16 mouse cellular contexts compared by ENCODE assay signal in the genomic region with DNA sequence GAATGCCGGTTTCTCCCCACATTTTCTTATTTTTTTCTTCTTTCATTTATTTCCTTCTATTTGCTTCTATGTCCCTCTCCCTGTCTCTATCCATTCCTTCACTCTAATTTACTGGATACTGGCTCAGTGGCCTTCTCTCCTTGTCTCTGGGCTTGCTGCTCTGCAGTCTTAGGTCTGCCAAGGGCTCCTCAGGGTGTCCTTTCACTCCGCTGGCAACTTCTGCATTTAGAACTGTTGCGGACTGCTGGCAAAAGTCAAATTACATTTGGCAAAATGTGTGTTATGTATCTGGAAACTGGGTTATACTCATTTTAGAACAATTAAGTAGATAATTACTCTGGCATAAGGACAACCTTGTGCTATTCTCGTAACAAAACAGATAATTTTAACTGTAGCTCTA.
DNase-seq lines count a peak whose midpoint lies in the region; ATAC-seq and TF ChIP-seq lines count a peak whose summit lies in the region.
"Had no signal": no experiment of that assay in that cellular context is flagged by ENCODE, and none has a peak within 500 bp of the region (broad histone marks: within the 10 kb centered on the region; RNA-seq: fewer than 3 reads in every experiment).

No protein-coding gene starts in this region.

- no peaks in the 10 kb centered on the region for H3K36me3 ChIP-seq in lung, postnatal 0 days (ENCODE audit: insufficient read depth, low read length)
- H3K36me3 ChIP-seq: embryonic facial prominence, embryonic 12.5 days; liver, embryonic 13.5 days; neural tube, embryonic 12.5 days had no signal

- no peak overlapping the region for H3K4me2 ChIP-seq in lung, postnatal 0 days (replicated peaks; ENCODE audit: low read depth, low read length)
- H3K4me2 ChIP-seq: embryonic facial prominence, embryonic 12.5 days; liver, embryonic 13.5 days; neural tube, embryonic 12.5 days had no signal

- no peaks in the 10 kb centered on the region for H3K4me1 ChIP-seq in lung, postnatal 0 days (ENCODE audit: insufficient read depth, low read depth, low read length)
- H3K4me1 ChIP-seq: embryonic facial prominence, embryonic 12.5 days; liver, embryonic 13.5 days; neural tube, embryonic 12.5 days had no signal

- no peaks in the 10 kb centered on the region for H3K27me3 ChIP-seq in lung, postnatal 0 days (replicated peaks; ENCODE audit: insufficient read depth, low read length)
- H3K27me3 ChIP-seq: embryonic facial prominence, embryonic 12.5 days; liver, embryonic 13.5 days; neural tube, embryonic 12.5 days had no signal

- no peak for TF ChIP-seq EP300 in lung, postnatal 0 days (IDR thresholded peaks at IDR 0.05)

- no peak overlapping the region for H3K27ac ChIP-seq in lung, postnatal 0 days (ENCODE audit: low read length)
- H3K27ac ChIP-seq: embryonic facial prominence, embryonic 12.5 days; heart, adult 2 months; liver, embryonic 13.5 days; neural tube, embryonic 12.5 days had no signal

- WGBS in lung, postnatal 0 days = 85% methylated on average over 4 of the region's 4 CpGs

- H3K9me3 ChIP-seq in lung, postnatal 0 days (ENCODE audit: low read length) = no peaks in the 10 kb centered on the region
- H3K9me3 ChIP-seq: embryonic facial prominence, embryonic 12.5 days; liver, embryonic 13.5 days; neural tube, embryonic 12.5 days had no signal

- no peak for ATAC-seq in lung, postnatal 0 days
- ATAC-seq: midbrain, embryonic 16.5 days had no signal

- H3K4me3 ChIP-seq in lung, postnatal 0 days (ENCODE audit: low read depth, low read length) = no peak overlapping the region
- H3K4me3 ChIP-seq: embryonic facial prominence, embryonic 12.5 days; heart, adult 2 months; liver, embryonic 13.5 days; neural tube, embryonic 12.5 days had no signal

- intact Hi-C loops in heart, postnatal 10 days (cut with DNase I) = no loop called here
- intact Hi-C loops in heart, postnatal 36 days (cut with DNase I) = no loop called here

- no peak for TF ChIP-seq CTCF in lung, postnatal 0 days (IDR thresholded peaks at IDR 0.05)

- peak; percentile 1 to 4 for DNase-seq in heart, postnatal 10 days
- no peak for DNase-seq in heart, postnatal 36 days
- DNase-seq in ovary, postnatal 14 days (ENCODE audit: low spot score) = peak; percentile 1
- DNase-seq in ovary, postnatal 36 days (ENCODE audit: low spot score) = no peak
- DNase-seq in cerebellum, adult 8-10 months = peak; percentile 15
- no peak for DNase-seq in kidney, postnatal 10 days
- DNase-seq in lung, postnatal 0 days (ENCODE audit: low spot score) = no peak
- DNase-seq: kidney, adult 11 months; kidney, postnatal 25 days; liver, embryonic 13.5 days; retina, postnatal 1 day; thymus, postnatal 25 days had no signal

- H3K9ac ChIP-seq in lung, postnatal 0 days (replicated peaks; ENCODE audit: low read depth) = no peak overlapping the region
- H3K9ac ChIP-seq: embryonic facial prominence, embryonic 12.5 days; liver, embryonic 13.5 days; neural tube, embryonic 12.5 days had no signal

Comparison
In these comparisons a context has a peak if more than half of its experiments do, and no peak if none do; other contexts are left out.
1. DNase-seq: peak in heart, postnatal 10 days (2 of 2), ovary, postnatal 14 days (single experiment) and cerebellum, adult 8-10 months (single experiment); none in heart, postnatal 36 days (0 of 2), ovary, postnatal 36 days (single experiment), kidney, postnatal 10 days (single experiment) and lung, postnatal 0 days (single experiment).